Mouse (Mus musculus): ENCODE results near the gene Sptbn4.

- no peak for TF ChIP-seq MAX (IDR thresholded peaks at IDR 0.05)
- TF ChIP-seq CTCF (IDR thresholded peaks at IDR 0.05; ENCODE audit: control insufficient read depth, insufficient read depth, insufficient read length): no peak
- no peak for TF ChIP-seq CEBPB (IDR thresholded peaks at IDR 0.05; ENCODE audit: low read depth)
- no peak for TF ChIP-seq USF1 (IDR thresholded peaks at IDR 0.05; ENCODE audit: low read depth)
Measured at GRCm38 (mm10) chr7:27342595-27342994, 104.9 kb downstream of the Sptbn4 start.

Measured in C2C12 (cell line).